Mouse (Mus musculus) CH12.LX (cell line): ENCODE measurements at regions not wholly inside any gene's neighbourhood (a gene's known extent, or its start where the extent isn't known, plus 50 kb on each side); places are given as distances from the start of the nearest gene placed in this dataset.

ENCODE experiments used
- DNase-seq: peaks from one replicate; pipeline ENCODE4 v3.0.0-alpha.2; 2013; ENCODE audit errors: extremely low read depth
- H3K27ac ChIP-seq: 2 replicates; pipeline ENCODE4 v1.5.1; 2012; ENCODE audit warnings: low read depth, mild to moderate bottlenecking, control low read depth, moderate library complexity; ENCODE audit not compliant: insufficient read depth
- H3K27me3 ChIP-seq: replicated peaks from 2 replicates; pipeline ENCODE3; 2012; ENCODE audit warnings: inconsistent platforms
- H3K36me3 ChIP-seq, 2 experiments: replicated peaks in 1 of 2; 2 replicates each; pipeline versions ENCODE3 to v1.6.1; 2012; ENCODE audit warnings: inconsistent platforms in 1 of 2, low read length in 1 of 2, mild to moderate bottlenecking in 1 of 2, mixed read lengths in 1 of 2, moderate library complexity in 1 of 2; ENCODE audit not compliant: control insufficient read depth in 1 of 2, insufficient read depth in 1 of 2
- H3K4me1 ChIP-seq, 2 experiments: 2 replicates each; pipeline ENCODE4 v1.6.1; 2012; ENCODE audit warnings: inconsistent platforms in 1 of 2, moderate library complexity in 1 of 2; ENCODE audit not compliant: insufficient read depth in 2 of 2, control insufficient read depth in 1 of 2
- H3K4me2 ChIP-seq: 2 replicates; pipeline ENCODE4 v1.6.1; 2012; ENCODE audit warnings: low read depth, mild to moderate bottlenecking, control low read depth; ENCODE audit not compliant: poor library complexity, insufficient read depth, severe bottlenecking
- H3K4me3 ChIP-seq, 3 experiments: fragments of 150-350 bp in 1 of 3; sonication (generic) in 1 of 3; replicated peaks in 1 of 3; 2 replicates each; pipeline versions ENCODE3 to v1.5.1; 2011 to 2012; ENCODE audit warnings: low read depth in 2 of 3, low read length in 2 of 3, mild to moderate bottlenecking in 2 of 3, moderate library complexity in 2 of 3, control low read depth in 1 of 3, improper control_type of control experiment in 1 of 3, inconsistent platforms in 1 of 3, mixed read lengths in 1 of 3; ENCODE audit not compliant: poor library complexity in 1 of 3
- H3K79me2 ChIP-seq: replicated peaks from 2 replicates; pipeline ENCODE4 v1.6.1; 2012; ENCODE audit warnings: mild to moderate bottlenecking, moderate library complexity; ENCODE audit not compliant: control insufficient read depth, poor library complexity, insufficient read depth, severe bottlenecking; ENCODE audit errors: extremely low read depth
- H3K9ac ChIP-seq: 2 replicates; pipeline ENCODE4 v1.6.1; 2012; ENCODE audit warnings: low read depth, mild to moderate bottlenecking, control low read depth, moderate library complexity; ENCODE audit not compliant: insufficient read depth
- H3K9me3 ChIP-seq: replicated peaks from 2 replicates; pipeline ENCODE3; 2012; ENCODE audit warnings: low read length, inconsistent platforms, mixed read lengths
- CHD2 ChIP-seq: IDR thresholded peaks from 2 replicates; pipeline ENCODE4 v1.6.1; 2011; ENCODE audit warnings: low read length, improper control_type of control experiment
- E2F4 ChIP-seq: IDR thresholded peaks from 2 replicates; pipeline ENCODE4 v1.6.1; 2011; ENCODE audit warnings: low read depth, low read length, improper control_type of control experiment; ENCODE audit not compliant: insufficient replicate concordance
- EP300 ChIP-seq: IDR thresholded peaks from 2 replicates; pipeline ENCODE4 v1.6.1; 2011; ENCODE audit warnings: low read length, improper control_type of control experiment
- ETS1 ChIP-seq: conservative IDR thresholded peaks from 2 replicates; pipeline ENCODE4 v1.6.1; 2012; ENCODE audit warnings: low read depth, mild to moderate bottlenecking, inconsistent platforms, low read length, improper control_type of control experiment, moderate library complexity
- HCFC1 ChIP-seq: IDR thresholded peaks from 2 replicates; pipeline ENCODE4 v1.6.1; 2012; ENCODE audit warnings: low read depth, mild to moderate bottlenecking, inconsistent platforms, low read length, improper control_type of control experiment
- IRF4 ChIP-seq: IDR thresholded peaks from 2 replicates; pipeline ENCODE4 v1.6.1; 2014; ENCODE audit warnings: low read depth, mild to moderate bottlenecking, inconsistent platforms, low read length, improper control_type of control experiment
- MAFK ChIP-seq: IDR thresholded peaks from 2 replicates; pipeline ENCODE4 v1.6.1; 2011; ENCODE audit warnings: low read length, improper control_type of control experiment; ENCODE audit not compliant: insufficient replicate concordance
- MAZ ChIP-seq: IDR thresholded peaks from 2 replicates; pipeline ENCODE4 v1.6.1; 2012; ENCODE audit warnings: low read depth, mild to moderate bottlenecking, inconsistent platforms, low read length, improper control_type of control experiment, moderate library complexity
- MEF2A ChIP-seq: IDR thresholded peaks from 2 replicates; pipeline ENCODE4 v1.6.1; 2014; ENCODE audit warnings: low read depth, mild to moderate bottlenecking, inconsistent platforms, low read length, improper control_type of control experiment, borderline replicate concordance
- NELFE ChIP-seq: IDR thresholded peaks from 2 replicates; pipeline ENCODE4 v1.6.1; 2011; ENCODE audit warnings: low read depth, low read length, improper control_type of control experiment
- PAX5 ChIP-seq: IDR thresholded peaks from 2 replicates; pipeline ENCODE4 v1.6.1; 2012; ENCODE audit warnings: low read length, inconsistent platforms, mixed read lengths
- POLR2A ChIP-seq: IDR thresholded peaks from 2 replicates; pipeline ENCODE4 v1.6.1; 2011; ENCODE audit warnings: low read depth, mild to moderate bottlenecking, improper control_type of control experiment, low read length
- POLR2AphosphoS2 ChIP-seq: IDR thresholded peaks from 2 replicates; pipeline ENCODE4 v1.6.1; 2011; ENCODE audit warnings: low read depth, low read length, improper control_type of control experiment
- TBP ChIP-seq: conservative IDR thresholded peaks from 2 replicates; pipeline ENCODE4 v1.6.1; 2011; ENCODE audit warnings: low read depth, low read length, improper control_type of control experiment
- TCF12 ChIP-seq: IDR thresholded peaks from 2 replicates; pipeline ENCODE4 v1.6.1; 2014; ENCODE audit warnings: low read depth, mild to moderate bottlenecking, inconsistent platforms, low read length, improper control_type of control experiment
- USF1 ChIP-seq: IDR thresholded peaks from 2 replicates; pipeline ENCODE4 v1.6.1; 2014; ENCODE audit warnings: low read depth, mild to moderate bottlenecking, inconsistent platforms, low read length, improper control_type of control experiment
- USF2 ChIP-seq: conservative IDR thresholded peaks from 2 replicates; pipeline ENCODE4 v1.6.1; 2011; ENCODE audit warnings: low read depth, low read length, improper control_type of control experiment
- ZC3H11A ChIP-seq: IDR thresholded peaks from 2 replicates; pipeline ENCODE4 v1.6.1; 2012; ENCODE audit warnings: low read depth, mild to moderate bottlenecking, inconsistent platforms, low read length, improper control_type of control experiment
- ZKSCAN1 ChIP-seq: IDR thresholded peaks from 2 replicates; pipeline ENCODE4 v1.6.1; 2012; ENCODE audit warnings: low read depth, inconsistent platforms, low read length, improper control_type of control experiment, borderline replicate concordance
- ZNF384 ChIP-seq: IDR thresholded peaks from 2 replicates; pipeline ENCODE4 v1.6.1; 2012; ENCODE audit warnings: low read depth, low read length, improper control_type of control experiment, inconsistent platforms
- dilution Hi-C: fragments of 300-500 bp; cut with MboI; formaldehyde crosslinking; loops from 2 replicates; pipeline ENCODE4 v1.14.3; 2020; ENCODE audit warnings: low sequenced_read_pairs; ENCODE audit not compliant: extremely low pct_unique_long_range_greater_than_20kb, extremely low pct_ligation_motif_present
- in situ Hi-C: fragments of 300-500 bp; cut with MboI; formaldehyde crosslinking; loops from 3 replicates; pipeline ENCODE4 v1.14.3; 2019; ENCODE audit warnings: low sequenced_read_pairs, low pct_ligation_motif_present, low pct_unique_long_range_greater_than_20kb, mixed read lengths

DNA sequence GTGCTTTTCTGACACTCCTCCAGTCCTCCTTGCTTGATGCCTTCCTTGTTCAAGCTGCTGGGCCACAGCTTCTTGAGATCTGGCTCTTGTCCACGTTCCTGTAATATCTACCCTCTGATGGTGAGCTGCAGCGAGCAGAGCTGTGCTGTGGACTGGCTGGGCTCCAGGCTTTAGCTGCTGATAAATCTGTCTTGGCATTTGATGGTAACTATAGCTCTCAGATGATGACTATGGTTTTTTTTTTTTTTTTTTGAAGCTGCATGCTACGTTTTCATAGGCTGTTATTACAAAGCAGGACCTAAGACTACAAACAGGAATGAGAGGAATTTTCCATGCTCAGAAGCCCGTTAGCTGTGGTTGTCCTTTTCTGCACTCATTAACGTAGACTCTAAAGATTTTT lies 352.3 kb downstream of the Nup35 start:
- DNase-seq: no peak
- no peaks in the 10 kb centered on the region for H3K4me1 ChIP-seq
- no peaks in the 10 kb centered on the region for H3K27me3 ChIP-seq
- peaks cover 10% of the 10 kb centered on the region for H3K9me3 ChIP-seq
- no peaks in the 10 kb centered on the region for H3K79me2 ChIP-seq
- no peaks in the 10 kb centered on the region for H3K36me3 ChIP-seq
- H3K4me2 ChIP-seq: no peak overlapping the region
- H3K9ac ChIP-seq: no peak overlapping the region
- no peak overlapping the region for H3K4me3 ChIP-seq
- no peak overlapping the region for H3K27ac ChIP-seq
- TF ChIP-seq ZNF384 (no peak), MAFK (no peak), EP300 (no peak), TCF12 (no peak), POLR2AphosphoS2 (no peak), CHD2 (no peak), PAX5 (no peak), ETS1 (no peak), IRF4 (no peak), MEF2A (no peak), E2F4 (no peak), ZC3H11A (no peak)
- in situ Hi-C loops: no loop called here
- dilution Hi-C loops: no loop called here

DNA sequence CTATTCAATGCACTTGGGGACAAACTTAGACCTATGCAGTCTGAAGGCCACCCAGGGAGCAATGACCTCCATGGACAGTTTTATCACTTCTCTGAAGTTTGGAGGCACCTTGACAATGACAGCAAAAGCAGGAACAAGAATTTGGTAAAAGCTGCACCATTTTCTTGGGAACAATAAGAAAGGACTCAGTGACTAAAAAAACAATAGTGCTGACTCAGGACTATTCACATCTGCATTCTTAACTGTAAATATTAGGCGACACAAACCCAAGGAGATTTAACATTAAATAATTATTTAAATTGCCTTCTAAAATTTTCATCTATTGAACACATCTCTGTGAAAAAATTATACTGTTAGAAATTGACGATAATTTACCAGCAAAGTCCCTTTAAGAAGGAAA lies 356.2 kb downstream of the Nup35 start:
- Histone ChIP-seq H3K9ac (no peak overlapping the region), H3K27ac (no peak overlapping the region), H3K36me3 (no peaks in the 10 kb centered on the region), H3K27me3 (no peaks in the 10 kb centered on the region), H3K4me1 (no peaks in the 10 kb centered on the region), H3K79me2 (no peaks in the 10 kb centered on the region), H3K4me3 (no peak overlapping the region), H3K9me3 (peaks cover 16% of the 10 kb centered on the region), H3K4me2 (no peak overlapping the region)
- dilution Hi-C loops: no loop called here
- DNase-seq: no peak
- no peak for TF ChIP-seq USF2
- 0 out of 2 replicates have a peak, but pooled peaks have one; percentile 50 for TF ChIP-seq MAFK
- in situ Hi-C loops: no loop called here

GRCm38 (mm10) chr2:80998296-80998695 lies 381.3 kb downstream of the Nup35 start:
- H3K4me3 ChIP-seq: no peak overlapping the region
- H3K4me2 ChIP-seq: no peak overlapping the region
- H3K79me2 ChIP-seq: no peaks in the 10 kb centered on the region
- DNase-seq: no peak
- H3K36me3 ChIP-seq: no peaks in the 10 kb centered on the region
- dilution Hi-C loops (no loop called here), in situ Hi-C loops (no loop called here)
- H3K4me1 ChIP-seq: no peaks in the 10 kb centered on the region
- TF ChIP-seq ZNF384 (no peak), POLR2A (no peak), ZKSCAN1 (no peak), USF1 (no peak), HCFC1 (no peak), CHD2 (no peak), TBP (no peak), EP300 (no peak), MEF2A (no peak), TCF12 (no peak), MAZ (no peak), IRF4 (no peak), NELFE (no peak), PAX5 (no peak), MAFK (no peak)
- no peaks in the 10 kb centered on the region for H3K27me3 ChIP-seq
- H3K9ac ChIP-seq: no peak overlapping the region
- H3K9me3 ChIP-seq: peaks cover 4% of the 10 kb centered on the region
- no peak overlapping the region for H3K27ac ChIP-seq
